Mouse (Mus musculus) bone marrow, adult 2 months (tissue): Measurements from ENCODE around the gene Sfn.

Experiments used
- CTCF ChIP-seq: fragments of 200-500 bp; IDR thresholded peaks from 2 replicates; pipeline ENCODE4 v1.5.1; 2011; ENCODE audit warnings: low read length, control low read depth; ENCODE audit not compliant: control insufficient read depth, insufficient read depth
- POLR2A ChIP-seq: fragments of 200-500 bp; IDR thresholded peaks from 2 replicates; pipeline ENCODE4 v1.6.1; 2011; ENCODE audit warnings: low read depth, mild to moderate bottlenecking, control low read depth, low read length, borderline replicate concordance; ENCODE audit not compliant: control insufficient read depth

DNA sequence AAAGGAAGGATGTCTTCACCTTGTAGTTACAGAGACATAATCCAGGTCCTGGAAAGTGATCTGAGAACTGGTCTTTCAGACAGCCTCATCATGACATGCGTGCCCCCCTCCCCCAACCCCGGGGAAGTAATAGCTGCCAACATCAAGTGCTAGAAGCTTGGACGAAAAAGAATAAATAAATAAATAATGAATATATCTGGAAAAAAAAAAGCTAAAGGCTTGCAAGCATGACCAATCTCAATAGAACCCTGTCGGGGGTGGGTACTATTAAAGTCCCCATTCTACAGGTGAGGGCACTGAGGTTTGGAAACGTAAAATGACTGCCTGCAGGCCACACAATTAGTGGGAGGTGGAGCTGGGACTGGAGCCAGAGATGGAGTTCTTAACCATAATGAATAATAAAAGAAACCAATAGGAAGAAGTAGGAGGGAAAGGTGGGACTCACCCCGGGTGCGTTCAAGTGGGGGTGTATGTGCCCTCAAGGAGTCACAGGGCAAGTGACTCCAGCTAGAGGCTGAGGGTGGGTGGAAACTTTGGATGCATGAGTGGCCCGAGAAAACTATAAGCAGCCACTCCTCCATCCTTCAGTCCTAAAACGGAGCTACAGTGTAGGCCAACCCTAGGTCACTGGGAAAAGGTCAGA, 29.9 kb upstream of the Sfn start:
- TF ChIP-seq POLR2A (no peak), CTCF (no peak)
